Mouse (Mus musculus) spleen, postnatal 4 days (tissue): ENCODE data around the gene Itgb1.

Experiments used
- DNase-seq, 2 experiments: peaks; one replicate each; pipeline ENCODE4 v3.0.0; 2022; ENCODE audit warnings: low spot score in 2 of 2

Gene Itgb1

DNA sequence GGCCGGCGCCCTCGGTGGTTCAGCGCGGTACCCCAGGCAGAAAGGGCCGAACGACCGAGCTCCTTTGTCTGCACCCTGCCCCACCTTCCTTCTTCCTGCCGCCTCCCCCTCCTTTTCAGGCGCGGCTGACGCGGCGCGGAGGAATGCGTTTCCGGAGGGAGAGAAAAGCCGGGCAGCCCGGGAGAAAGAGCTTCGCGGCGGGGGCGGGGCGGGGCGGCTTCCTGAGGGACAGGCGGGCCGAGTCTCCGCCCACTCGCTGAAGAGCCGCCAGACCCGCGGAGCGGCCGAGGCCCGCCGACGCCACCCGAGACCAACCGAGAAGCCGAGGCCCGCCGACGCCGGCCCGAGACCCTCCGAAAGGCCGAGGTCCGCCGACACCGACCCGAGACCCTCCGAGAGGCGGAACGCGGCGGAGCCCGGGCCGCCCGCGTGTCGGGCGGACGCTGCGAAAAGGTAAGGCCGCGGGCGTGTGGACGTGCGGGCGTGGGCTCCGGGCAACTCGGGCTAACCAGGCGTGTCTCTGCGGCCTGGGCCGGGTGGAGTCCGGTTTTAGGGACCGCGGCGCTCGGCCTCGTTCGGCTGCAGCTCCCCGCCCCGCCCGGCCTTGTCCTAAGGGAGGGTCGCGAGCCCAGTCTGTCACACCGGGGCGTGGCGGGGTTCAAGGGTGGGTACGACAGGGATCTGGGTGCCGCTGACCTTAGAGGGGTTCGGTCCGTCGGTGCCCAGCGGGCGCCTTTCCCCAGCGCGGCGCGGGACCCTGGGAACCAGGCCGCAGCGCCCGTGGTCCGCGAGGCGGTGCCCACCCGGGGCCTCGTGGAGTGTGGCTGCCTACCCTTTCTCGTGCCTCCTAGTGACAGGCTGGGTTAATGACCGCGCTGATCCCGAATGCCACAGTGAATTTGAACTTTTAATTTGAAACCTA is at the start of gene Itgb1:
TSS of gene Itgb1 (plus strand) at position 148 of the 922 bp plus-strand sequence.
- DNase-seq: peak; percentile 86 to 93

- DNase-seq: no peak
These were observed 42.4 kb upstream of the Itgb1 start for GRCm38 (mm10) chr8:128643104-128643503.

GRCm38 (mm10) chr8:128645452-128645851 is 40.0 kb upstream of the Itgb1 start:
- DNase-seq: peak in 1 of 2 experiments; percentile 36

- peak in 1 of 2 experiments; percentile 44 for DNase-seq
These were observed 39.0 kb upstream of the Itgb1 start for GRCm38 (mm10) chr8:128646456-128646855.

DNA sequence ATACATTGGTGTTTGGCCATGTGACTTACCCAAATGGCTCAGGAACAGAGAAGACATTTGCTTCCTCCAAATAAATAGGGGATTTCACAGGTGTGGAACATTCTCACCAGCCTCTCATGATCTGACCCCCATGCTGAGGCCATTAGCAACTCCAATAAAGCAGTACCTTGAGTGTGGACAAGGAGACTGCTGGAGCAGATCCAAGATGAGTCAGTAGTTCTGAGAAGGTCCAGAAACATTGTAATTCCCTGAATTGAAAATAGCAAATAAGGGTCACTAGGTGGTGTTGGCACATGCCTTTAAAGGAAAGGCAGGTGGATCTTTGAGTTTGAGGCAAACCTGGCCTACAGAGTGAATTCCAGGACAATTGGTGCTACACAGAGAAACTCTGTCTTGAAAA is 37.4 kb upstream of the Itgb1 start:
- no peak for DNase-seq

GRCm38 (mm10) chr8:128650331-128650855 is 35.1 kb upstream of the Itgb1 start:
- DNase-seq: peak in 1 of 2 experiments; percentile 34

DNA sequence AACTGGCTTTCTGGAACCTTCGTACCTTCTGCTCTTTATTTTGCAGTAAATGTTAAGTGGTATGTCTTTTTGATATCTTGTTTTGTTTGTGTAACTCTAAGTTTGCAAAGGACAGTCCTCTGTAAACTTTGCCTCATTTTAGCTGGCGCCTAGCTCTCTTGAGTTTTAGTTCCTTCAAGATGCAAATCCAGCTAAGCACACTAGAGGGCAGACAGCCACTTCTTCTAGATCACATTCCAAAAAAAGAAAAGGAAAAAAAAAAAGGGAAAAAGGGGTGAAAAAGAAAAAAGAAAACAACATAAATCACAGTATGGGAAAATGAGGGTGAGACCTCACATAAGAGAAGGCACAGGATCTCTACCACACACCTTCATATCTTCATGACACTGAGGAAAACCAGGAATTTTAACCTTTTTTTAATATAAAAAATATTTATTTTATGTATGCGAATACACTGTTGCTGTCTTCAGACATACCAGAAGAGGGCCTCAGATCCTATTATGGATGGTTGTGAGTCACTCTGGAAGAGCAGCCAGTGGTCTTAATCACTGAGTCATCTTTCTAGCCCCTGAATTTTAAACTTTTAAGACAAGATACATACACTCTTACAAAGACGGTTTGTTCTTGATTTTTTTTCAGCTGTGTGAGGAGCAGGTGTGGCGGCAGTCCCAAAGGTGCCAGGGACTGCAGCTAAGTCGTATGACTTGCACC is 32.9 kb upstream of the Itgb1 start:
- peak; percentile 15 to 54 for DNase-seq

- peak in 1 of 2 experiments; percentile 52 for DNase-seq
These were observed 31.7 kb upstream of the Itgb1 start for GRCm38 (mm10) chr8:128653642-128654364.

DNA sequence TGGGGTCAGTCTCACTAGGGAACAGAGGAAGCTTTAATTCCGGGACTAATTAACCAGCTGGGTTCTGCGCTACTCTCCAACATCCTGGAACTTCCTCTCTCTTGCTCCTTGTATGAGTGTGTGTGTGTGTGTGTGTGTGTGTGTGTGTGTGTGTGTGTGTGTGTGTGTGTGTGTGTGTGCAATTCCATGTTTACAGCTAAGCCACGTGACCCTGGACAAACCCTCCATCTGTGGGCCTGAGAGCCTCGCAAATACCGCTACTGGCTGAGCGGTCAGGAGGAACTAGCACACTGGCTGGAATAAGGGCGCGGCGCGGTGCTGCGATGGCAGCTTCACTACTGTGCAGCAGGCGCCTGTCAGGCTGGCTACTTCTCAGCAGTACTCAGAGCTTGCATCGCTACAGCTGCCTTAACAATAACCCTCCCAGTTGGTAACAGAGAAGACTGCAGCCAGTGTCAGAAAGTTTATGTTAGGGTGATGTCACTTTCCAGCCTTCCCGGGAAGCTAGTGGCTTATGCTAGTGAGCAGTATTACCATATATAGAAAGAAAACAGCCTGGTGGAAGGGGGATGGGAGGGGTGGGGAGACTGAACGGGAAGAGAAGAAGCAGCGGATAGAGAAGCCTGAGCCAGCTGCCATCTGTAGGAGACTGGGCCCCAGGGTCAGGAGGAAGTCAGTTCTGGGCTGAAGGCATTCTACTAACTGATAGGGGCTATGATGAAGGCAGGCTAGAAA is 30.9 kb upstream of the Itgb1 start:
- peak; percentile 56 to 75 for DNase-seq

GRCm38 (mm10) chr8:128662144-128662543 is 23.3 kb upstream of the Itgb1 start:
- no peak for DNase-seq

DNA sequence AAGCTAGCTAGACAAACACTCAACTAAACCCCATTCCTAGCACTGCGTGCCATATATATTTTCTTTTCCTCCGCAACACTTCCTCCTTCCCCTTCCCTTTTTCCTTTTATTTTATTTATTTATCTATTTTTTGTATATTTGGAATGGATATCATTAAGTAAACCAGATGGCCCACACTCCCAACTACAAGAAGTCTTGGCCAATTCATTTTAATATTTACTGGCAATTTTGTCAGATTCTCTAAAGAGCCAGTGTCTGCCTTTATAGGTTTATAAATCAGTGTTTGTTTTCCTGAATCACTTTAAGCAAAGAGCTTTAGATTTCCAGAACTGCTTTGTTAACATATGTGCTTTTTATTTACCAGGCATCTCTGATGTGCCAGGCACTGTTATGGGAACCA is 22.8 kb upstream of the Itgb1 start:
- DNase-seq: no peak

- peak in 1 of 2 experiments; percentile 38 for DNase-seq
These were observed 22.3 kb upstream of the Itgb1 start for GRCm38 (mm10) chr8:128663106-128663505.

- DNase-seq: no peak
These were observed 18.7 kb upstream of the Itgb1 start for GRCm38 (mm10) chr8:128666576-128667263.

- peak in 1 of 2 experiments; percentile 13 for DNase-seq
These were observed 13.6 kb upstream of the Itgb1 start for GRCm38 (mm10) chr8:128671813-128672212.

DNA sequence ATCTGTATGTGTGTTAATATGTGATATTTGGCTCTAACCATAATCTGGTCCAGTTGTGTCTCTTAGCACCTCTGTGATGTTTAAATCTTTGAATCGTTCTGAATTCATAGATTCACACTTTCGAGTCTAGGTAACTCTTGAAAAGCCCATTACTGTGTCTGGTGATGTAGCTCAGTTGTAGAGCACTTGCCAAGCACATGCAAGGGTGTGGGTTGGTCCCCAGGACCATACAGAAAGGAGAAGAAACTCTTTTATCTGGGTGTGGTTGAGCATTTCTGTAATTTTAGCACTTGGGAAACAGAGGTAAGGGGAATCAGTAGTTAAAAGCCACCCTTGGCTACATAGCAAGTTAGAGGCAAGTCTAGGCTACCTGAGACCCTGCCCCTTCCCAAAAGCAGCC is 13.0 kb upstream of the Itgb1 start:
- DNase-seq: peak in 1 of 2 experiments; percentile 32

DNA sequence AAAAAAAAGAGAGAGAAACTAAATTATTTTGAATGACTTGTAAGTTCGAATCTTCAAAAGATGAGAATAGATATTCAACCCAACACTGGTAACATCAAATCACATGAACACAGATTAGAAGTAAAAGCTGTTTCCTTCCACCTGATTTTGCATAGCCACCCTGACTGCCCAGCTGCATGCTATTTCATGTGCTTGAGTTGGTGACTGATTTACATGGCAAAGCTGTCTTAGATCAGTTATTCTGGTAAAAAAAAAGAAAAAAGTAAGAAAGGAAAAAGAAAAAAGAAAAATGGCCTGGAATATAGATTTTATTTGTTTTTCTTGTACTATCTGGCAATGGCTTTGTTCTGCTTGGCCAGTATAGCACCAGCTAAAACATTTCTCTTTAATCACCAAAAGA is 12.5 kb upstream of the Itgb1 start:
- DNase-seq: peak in 1 of 2 experiments; percentile 13

DNA sequence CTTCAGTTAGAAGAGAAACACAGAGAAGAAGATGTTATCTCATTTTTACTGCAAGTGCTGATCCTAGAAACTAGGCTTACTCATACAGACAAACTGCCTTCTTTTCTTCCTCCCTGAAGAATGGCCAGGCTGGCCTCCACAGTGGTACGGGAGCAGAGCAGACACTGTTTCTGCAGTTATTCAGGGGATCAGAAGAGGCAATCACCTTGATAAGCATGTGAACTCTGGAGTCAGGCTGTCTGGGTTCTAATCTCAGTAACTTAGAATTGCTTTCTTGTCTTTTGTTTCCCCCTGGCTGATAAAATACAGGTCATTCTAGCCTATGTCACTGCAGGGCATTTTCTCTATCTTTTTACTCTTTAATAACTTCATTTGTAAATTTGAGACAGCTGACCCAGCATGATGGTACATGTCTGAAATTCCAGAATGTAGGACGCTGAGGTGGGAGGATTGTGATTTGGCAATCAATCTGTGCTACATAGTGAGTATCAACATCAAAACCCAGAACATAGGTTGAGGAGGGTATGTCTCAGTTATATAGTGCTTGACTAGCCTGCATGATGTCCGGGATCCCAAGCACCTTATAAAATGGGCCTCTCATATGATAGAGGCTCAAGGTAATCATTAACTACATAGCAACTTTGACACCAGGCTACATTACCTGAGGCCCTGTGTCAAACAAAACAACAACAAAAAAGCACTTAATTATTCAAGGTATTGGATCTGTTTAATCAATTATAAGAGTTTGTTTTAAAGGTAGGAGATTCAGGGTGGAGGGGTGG is 9.4 kb upstream of the Itgb1 start:
- DNase-seq: peak in 1 of 2 experiments; percentile 38

- DNase-seq: peak in 1 of 2 experiments; percentile 53
These were observed 5.5 kb upstream of the Itgb1 start for GRCm38 (mm10) chr8:128679909-128680308.

- no peak for DNase-seq
These were observed 4.7 kb upstream of the Itgb1 start for GRCm38 (mm10) chr8:128680548-128681325.
